Mouse (Mus musculus): ENCODE data around the gene Fmnl1.

The Fmnl1 gene

DNA sequence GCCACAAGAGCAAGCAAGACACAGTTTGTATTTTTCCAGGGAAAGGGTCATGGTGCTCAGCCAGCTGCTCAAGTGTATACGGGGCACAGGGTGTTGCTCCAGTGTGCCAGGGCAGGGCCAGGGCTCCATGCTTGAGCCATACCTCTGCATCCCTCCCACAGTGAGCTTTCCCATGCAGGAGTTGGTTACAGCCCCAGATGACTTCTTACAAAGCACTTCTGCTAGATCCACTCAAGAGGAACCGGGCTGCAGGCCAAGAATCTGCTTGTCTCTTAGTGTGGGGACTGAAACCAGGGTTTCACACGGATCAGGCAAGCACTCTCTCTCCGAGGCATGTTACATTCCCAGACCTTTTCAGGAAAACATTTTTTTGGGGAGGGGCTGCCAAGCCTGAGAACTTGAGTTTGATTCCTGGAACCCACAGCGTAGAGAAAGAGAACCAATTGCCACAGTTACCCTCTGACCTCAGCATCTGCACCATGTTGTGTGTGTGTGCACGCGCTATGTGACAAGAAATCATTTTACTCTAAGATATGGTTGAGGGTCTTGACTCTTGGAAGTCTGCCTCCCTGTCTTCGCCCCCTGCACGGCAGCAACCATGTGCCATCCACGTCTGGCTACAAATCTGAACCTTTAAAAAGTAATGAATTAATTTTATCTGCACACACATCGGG, 76.7 kb downstream of the Fmnl1 start:
- in situ Hi-C loops (cut with MboI, MseI) = no loop called here

Measured in T-helper 17 cell (primary cell).